ENCODE assay signal across 18 mouse cellular contexts in the genomic region with DNA sequence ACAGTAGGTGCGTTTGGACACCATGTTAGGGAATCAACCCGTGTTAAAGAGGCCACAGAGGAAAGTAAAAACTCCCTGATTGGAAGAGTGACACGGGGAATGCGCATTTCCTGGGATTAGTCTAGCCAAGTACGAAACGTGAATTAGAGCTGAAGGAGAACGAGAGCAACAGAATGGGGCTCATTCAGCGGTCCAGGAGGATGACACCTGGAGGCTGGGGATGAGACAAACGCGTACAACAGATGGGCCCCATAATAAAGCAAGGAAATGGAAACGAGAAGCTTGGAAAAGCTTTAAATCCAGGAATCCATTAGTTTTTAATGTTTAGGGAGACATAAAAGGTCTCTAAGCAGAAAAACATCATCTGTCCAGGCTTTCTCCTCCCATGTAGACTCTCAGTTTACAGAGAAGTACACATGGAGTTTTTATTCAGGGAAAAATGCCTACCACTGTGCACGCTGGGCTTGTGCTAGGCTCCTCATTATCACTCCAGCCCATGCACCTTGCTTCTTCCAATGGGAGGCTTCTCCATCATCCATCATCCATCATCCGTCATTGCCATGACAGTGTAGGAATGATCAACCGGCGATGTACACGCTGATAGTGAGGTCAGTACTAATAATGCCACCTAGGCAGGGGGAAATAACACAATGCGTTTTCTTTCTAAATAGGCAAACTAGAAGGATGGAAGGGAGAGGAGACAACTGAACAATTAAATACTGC.
DNase-seq lines count a peak whose midpoint lies in the region; ATAC-seq lines count a peak whose summit lies in the region.
"Had no signal": no experiment of that assay in that cellular context is flagged by ENCODE, and none has a peak within 500 bp of the region (broad histone marks: within the 10 kb centered on the region; RNA-seq: fewer than 3 reads in every experiment).

No protein-coding gene starts in this region.

- H3K9ac ChIP-seq in midbrain, embryonic 11.5 days (ENCODE audit: low read length), result no peak overlapping the region
- no peak overlapping the region for H3K9ac ChIP-seq in midbrain, embryonic 14.5 days (replicated peaks; ENCODE audit: low read length)
- no peak overlapping the region for H3K9ac ChIP-seq in hindbrain, embryonic 15.5 days
- no peak overlapping the region for H3K9ac ChIP-seq in midbrain, embryonic 15.5 days
- H3K9ac ChIP-seq: embryonic facial prominence, embryonic 13.5 days; heart, embryonic 15.5 days had no signal

- no peak overlapping the region for H3K4me3 ChIP-seq in midbrain, embryonic 11.5 days (ENCODE audit: low read depth, low read length)
- no peak overlapping the region for H3K4me3 ChIP-seq in midbrain, embryonic 14.5 days (replicated peaks; ENCODE audit: low read depth, low read length)
- no peak overlapping the region for H3K4me3 ChIP-seq in hindbrain, embryonic 15.5 days
- no peak overlapping the region for H3K4me3 ChIP-seq in midbrain, embryonic 15.5 days
- H3K4me3 ChIP-seq: embryonic facial prominence, embryonic 13.5 days; heart, embryonic 15.5 days had no signal

- H3K27ac ChIP-seq in midbrain, embryonic 11.5 days (ENCODE audit: low read depth, low read length), result no peak overlapping the region
- no peak overlapping the region for H3K27ac ChIP-seq in midbrain, embryonic 14.5 days (replicated peaks; ENCODE audit: low read depth, low read length)
- H3K27ac ChIP-seq in hindbrain, embryonic 15.5 days (replicated peaks), result no peak overlapping the region; the same call in 1 of the 2 replicates
- no peak overlapping the region for H3K27ac ChIP-seq in midbrain, embryonic 15.5 days
- H3K27ac ChIP-seq: embryonic facial prominence, embryonic 13.5 days; heart, embryonic 15.5 days; stomach, postnatal 0 days had no signal

- H3K27me3 ChIP-seq in midbrain, embryonic 11.5 days (ENCODE audit: control insufficient read depth, insufficient read depth, low read length), result no peaks in the 10 kb centered on the region
- no peaks in the 10 kb centered on the region for H3K27me3 ChIP-seq in midbrain, embryonic 14.5 days (ENCODE audit: control insufficient read depth, insufficient read depth, low read length)
- H3K27me3 ChIP-seq in hindbrain, embryonic 15.5 days, result no peaks in the 10 kb centered on the region
- no peaks in the 10 kb centered on the region for H3K27me3 ChIP-seq in midbrain, embryonic 15.5 days (replicated peaks)
- H3K27me3 ChIP-seq: embryonic facial prominence, embryonic 13.5 days; heart, embryonic 15.5 days had no signal

- H3K9me3 ChIP-seq in midbrain, embryonic 11.5 days (ENCODE audit: control insufficient read depth, low read length), result no peaks in the 10 kb centered on the region
- no peaks in the 10 kb centered on the region for H3K9me3 ChIP-seq in midbrain, embryonic 14.5 days (ENCODE audit: control insufficient read depth, low read length)
- H3K9me3 ChIP-seq in hindbrain, embryonic 15.5 days, result no peaks in the 10 kb centered on the region
- H3K9me3 ChIP-seq in midbrain, embryonic 15.5 days, result no peaks in the 10 kb centered on the region
- H3K9me3 ChIP-seq: embryonic facial prominence, embryonic 13.5 days; heart, embryonic 15.5 days had no signal

- H3K4me1 ChIP-seq in midbrain, embryonic 11.5 days (ENCODE audit: control insufficient read depth, insufficient read depth, low read length), result no peaks in the 10 kb centered on the region
- no peaks in the 10 kb centered on the region for H3K4me1 ChIP-seq in midbrain, embryonic 14.5 days (ENCODE audit: control insufficient read depth, insufficient read depth, low read length)
- H3K4me1 ChIP-seq in hindbrain, embryonic 15.5 days (replicated peaks), result peaks cover 3% of the 10 kb centered on the region; the same call in 1 of the 2 replicates
- no peaks in the 10 kb centered on the region for H3K4me1 ChIP-seq in midbrain, embryonic 15.5 days
- H3K4me1 ChIP-seq: embryonic facial prominence, embryonic 13.5 days; heart, embryonic 15.5 days had no signal

- DNase-seq in midbrain, embryonic 11.5 days (ENCODE audit: low spot score, missing footprints), result no peak
- no peak for DNase-seq in midbrain, embryonic 14.5 days
- peak; percentile 5 for DNase-seq in retina, embryonic 14.5 days (ENCODE audit: low spot score)
- DNase-seq in kidney, postnatal 4 days, result no peak
- no peak for DNase-seq in adrenal gland, postnatal 4 days (ENCODE audit: low spot score in 2 of 2)
- DNase-seq: adrenal gland, adult 2 months; cerebellum, adult 9-10 months; gastrocnemius, postnatal 36 days; lung, adult 2 months; lung, postnatal 36 days; right cerebral cortex, postnatal 4 days had no signal

- H3K36me3 ChIP-seq in midbrain, embryonic 11.5 days (ENCODE audit: control insufficient read depth, insufficient read depth, low read length), result no peaks in the 10 kb centered on the region
- H3K36me3 ChIP-seq in midbrain, embryonic 14.5 days (ENCODE audit: control insufficient read depth, insufficient read depth, low read length), result no peaks in the 10 kb centered on the region
- H3K36me3 ChIP-seq in hindbrain, embryonic 15.5 days, result no peaks in the 10 kb centered on the region
- H3K36me3 ChIP-seq in midbrain, embryonic 15.5 days (replicated peaks), result no peaks in the 10 kb centered on the region
- H3K36me3 ChIP-seq: embryonic facial prominence, embryonic 13.5 days; heart, embryonic 15.5 days had no signal

- ATAC-seq in midbrain, embryonic 11.5 days (ENCODE audit: low FRiP score), result peak; percentile 65; the same call in 1 of the 2 replicates
- no peak for ATAC-seq in midbrain, embryonic 14.5 days (ENCODE audit: low FRiP score, low TSS enrichment)
- no peak; the same call in 1 of the 2 replicates for ATAC-seq in hindbrain, embryonic 15.5 days (ENCODE audit: low FRiP score, low read depth)
- ATAC-seq in midbrain, embryonic 15.5 days (replicated peaks), result 0 out of 2 replicates have a peak, but pooled peaks have one; percentile 54
- ATAC-seq: forebrain, embryonic 16.5 days; intestine, postnatal 0 days had no signal

- H3K4me2 ChIP-seq in midbrain, embryonic 11.5 days, result no peak overlapping the region
- H3K4me2 ChIP-seq in midbrain, embryonic 14.5 days (ENCODE audit: low read length), result no peak overlapping the region
- peak overlapping the region; percentile 26 for H3K4me2 ChIP-seq in hindbrain, embryonic 15.5 days
- H3K4me2 ChIP-seq in midbrain, embryonic 15.5 days, result no peak overlapping the region
- H3K4me2 ChIP-seq: embryonic facial prominence, embryonic 13.5 days; heart, embryonic 15.5 days had no signal

- WGBS in midbrain, embryonic 11.5 days, result 75% methylated on average over 17 of the region's 17 CpGs
- WGBS in midbrain, embryonic 14.5 days, result 71% methylated on average over 17 of the region's 17 CpGs
- 57% methylated on average over 17 of the region's 17 CpGs for WGBS in hindbrain, embryonic 15.5 days
- 70% methylated on average over 17 of the region's 17 CpGs for WGBS in midbrain, embryonic 15.5 days

Comparison
In these comparisons a context has a peak if more than half of its experiments do, and no peak if none do; other contexts are left out.
1. ATAC-seq: peak in midbrain, embryonic 11.5 days (single experiment) and midbrain, embryonic 15.5 days (single experiment); none in midbrain, embryonic 14.5 days (single experiment) and hindbrain, embryonic 15.5 days (single experiment).